Mouse (Mus musculus): ENCODE results near the gene Bmp6.

DNA sequence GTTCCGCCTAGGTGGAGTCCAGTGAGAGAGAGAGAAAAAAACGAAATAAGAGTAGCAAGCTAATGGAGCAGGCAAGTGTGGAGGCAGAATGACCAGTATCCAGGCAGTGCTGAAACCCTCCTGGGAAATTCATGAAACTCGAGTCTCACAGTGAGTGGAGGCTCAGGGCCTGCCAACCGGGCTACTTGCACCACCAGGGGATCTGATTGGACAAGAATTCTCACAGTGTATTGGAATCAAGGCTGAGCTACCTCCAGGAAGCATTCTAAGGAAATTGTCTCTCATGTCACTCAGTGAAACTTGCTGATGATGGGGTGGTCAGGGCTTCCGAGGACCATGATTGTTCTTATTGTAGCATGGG lies 2.8 kb downstream of the Bmp6 start:
- TF ChIP-seq CTCF (IDR thresholded peaks at IDR 0.05; ENCODE audit: low read depth, low read length), result no peak
- TF ChIP-seq POLR2A (IDR thresholded peaks at IDR 0.05; ENCODE audit: borderline replicate concordance, low read depth, low read length), result no peak

Data from bone marrow macrophage, adult 2 months (primary cell).